26 mouse cellular contexts compared by ENCODE assay signal in genomic region chr11:70319614-70320013, GRCm38 (mm10). TPM values are rescaled to one million over a fixed set of nuclear protein-coding genes. Genes with fewer than 3 reads are reported as not detected.
DNase-seq lines count a peak whose midpoint lies in the region; ATAC-seq lines count a peak whose summit lies in the region.
"Had no signal": no experiment of that assay in that cellular context is flagged by ENCODE, and none has a peak within 500 bp of the region (broad histone marks: within the 10 kb centered on the region; RNA-seq: fewer than 3 reads in every experiment).

No protein-coding gene starts in this region.

- no peak overlapping the region for H3K4me2 ChIP-seq in embryonic facial prominence, embryonic 13.5 days
- H3K4me2 ChIP-seq: embryonic facial prominence, embryonic 12.5 days; embryonic facial prominence, embryonic 15.5 days; forebrain, embryonic 12.5 days had no signal

- ATAC-seq in embryonic facial prominence, embryonic 13.5 days (ENCODE audit: insufficient number of reproducible peaks, insufficient read depth, low FRiP score, low TSS enrichment, low read depth): 0 out of 2 replicates have a peak, but pooled peaks have one; percentile 56
- ATAC-seq: forebrain, embryonic 14.5 days; forebrain, embryonic 16.5 days had no signal

- 0 out of 2 replicates have a peak, but pooled peaks cover 3% of the 10 kb centered on the region for H3K4me1 ChIP-seq in embryonic facial prominence, embryonic 13.5 days
- peaks cover 8% of the 10 kb centered on the region for H3K4me1 ChIP-seq in embryonic facial prominence, embryonic 10.5 days
- H3K4me1 ChIP-seq: embryonic facial prominence, embryonic 12.5 days; embryonic facial prominence, embryonic 15.5 days had no signal

- no peaks in the 10 kb centered on the region for H3K9me3 ChIP-seq in embryonic facial prominence, embryonic 13.5 days
- no peaks in the 10 kb centered on the region for H3K9me3 ChIP-seq in embryonic facial prominence, embryonic 10.5 days
- H3K9me3 ChIP-seq: embryonic facial prominence, embryonic 12.5 days; embryonic facial prominence, embryonic 15.5 days; forebrain, embryonic 10.5 days; forebrain, embryonic 12.5 days had no signal

- no peak for DNase-seq in embryonic facial prominence, embryonic 10.5 days (ENCODE audit: low spot score)
- peak; percentile 14 for DNase-seq in lung, postnatal 10 days
- DNase-seq in lung, postnatal 25 days (ENCODE audit: low spot score): no peak
- peak; percentile 55 for DNase-seq in testis, postnatal 10 days (ENCODE audit: low spot score)
- DNase-seq in heart, adult 18-20 months: no peak
- DNase-seq: adrenal gland, adult 2 months; adrenal gland, postnatal 10 days; adrenal gland, postnatal 25 days; cerebellum, adult 11 months; cerebellum, adult 18-20 months; cerebellum, adult 8-10 months; cerebellum, adult 9-11 months; embryo, embryonic 11 days had no signal

- no peak overlapping the region for H3K4me3 ChIP-seq in embryonic facial prominence, embryonic 13.5 days
- no peak overlapping the region for H3K4me3 ChIP-seq in embryonic facial prominence, embryonic 10.5 days
- H3K4me3 ChIP-seq: embryonic facial prominence, embryonic 12.5 days; embryonic facial prominence, embryonic 15.5 days; erythroblast, embryonic 14.5 days; forebrain, embryonic 10.5 days; forebrain, embryonic 12.5 days had no signal

- WGBS in embryonic facial prominence, embryonic 13.5 days: 88% methylated on average over 12 of the region's 12 CpGs
- WGBS in embryonic facial prominence, embryonic 10.5 days: 81% methylated on average over 12 of the region's 12 CpGs

- H3K9ac ChIP-seq in embryonic facial prominence, embryonic 13.5 days: no peak overlapping the region
- H3K9ac ChIP-seq: embryonic facial prominence, embryonic 12.5 days; embryonic facial prominence, embryonic 15.5 days; forebrain, embryonic 12.5 days had no signal

- no peak overlapping the region for H3K27ac ChIP-seq in embryonic facial prominence, embryonic 13.5 days
- no peak overlapping the region for H3K27ac ChIP-seq in embryonic facial prominence, embryonic 10.5 days (replicated peaks)
- H3K27ac ChIP-seq: embryonic facial prominence, embryonic 12.5 days; embryonic facial prominence, embryonic 15.5 days; forebrain, embryonic 10.5 days; forebrain, embryonic 12.5 days had no signal

- peaks cover 67% of the 10 kb centered on the region for H3K27me3 ChIP-seq in embryonic facial prominence, embryonic 13.5 days
- H3K27me3 ChIP-seq in embryonic facial prominence, embryonic 10.5 days (replicated peaks; ENCODE audit: low read depth, poor library complexity, severe bottlenecking): peaks cover 71% of the 10 kb centered on the region

- H3K36me3 ChIP-seq in embryonic facial prominence, embryonic 13.5 days: no peaks in the 10 kb centered on the region
- no peaks in the 10 kb centered on the region for H3K36me3 ChIP-seq in embryonic facial prominence, embryonic 10.5 days (replicated peaks)
- H3K36me3 ChIP-seq: embryonic facial prominence, embryonic 12.5 days; embryonic facial prominence, embryonic 15.5 days; forebrain, embryonic 10.5 days; forebrain, embryonic 12.5 days had no signal

RNA-seq across cellular contexts. Expression of gene Alox12e, which starts 2.8 kb away (rescaled TPM):
- 0.32 and 0.67 TPM in 2 replicates for polyA plus RNA-seq in embryonic facial prominence, embryonic 13.5 days (2015; fragmentation: Nextera tagmentation; extraction: Ambion mirVana)
- polyA plus RNA-seq in embryonic facial prominence, embryonic 10.5 days (2016; fragmentation: Nextera tagmentation; extraction: Ambion mirVana): not detected in 2 replicates
- total RNA-seq in heart, adult 18-20 months (2021): not detected
- total RNA-seq: adrenal gland, adult 2 months; adrenal gland, postnatal 10 days; adrenal gland, postnatal 25 days; adrenal gland, postnatal 4 days; common myeloid progenitor, adult 5-6 weeks; MEL had no signal
- polyA plus RNA-seq: brain, embryonic 14.5 days; embryonic facial prominence, embryonic 12.5 days; erythroblast, embryonic 14.5 days; forebrain, embryonic 10.5 days; forebrain, embryonic 12.5 days; forebrain, embryonic 14.5 days; forebrain, embryonic 16.5 days had no signal

RNA-seq across cellular contexts. Expression of gene Alox15, which starts 32.2 kb away (rescaled TPM):
- polyA plus RNA-seq in embryonic facial prominence, embryonic 13.5 days (2015; fragmentation: Nextera tagmentation; extraction: Ambion mirVana): 0.87 and 1.3 TPM in 2 replicates
- polyA plus RNA-seq in embryonic facial prominence, embryonic 10.5 days (2016; fragmentation: Nextera tagmentation; extraction: Ambion mirVana): 0.11 and 0.29 TPM in 2 replicates
- total RNA-seq in heart, adult 18-20 months (2021): 1 to 10 TPM; 4.0 to 7.2 TPM
- total RNA-seq: common myeloid progenitor, adult 5-6 weeks; MEL had no signal
- polyA plus RNA-seq: C2C12; erythroblast, embryonic 14.5 days; forebrain, embryonic 14.5 days; forebrain, embryonic 16.5 days had no signal

Comparison
In these comparisons a context has a peak if more than half of its experiments do, and no peak if none do; other contexts are left out.
1. DNase-seq: peak in lung, postnatal 10 days (single experiment) and testis, postnatal 10 days (single experiment); none in embryonic facial prominence, embryonic 10.5 days (single experiment), lung, postnatal 25 days (single experiment) and heart, adult 18-20 months (0 of 2).